Mouse (Mus musculus) Muller cell, postnatal 12 days (primary cell): ENCODE measurements around the gene Usp21.

ENCODE experiments used
- DNase-seq: peaks from one replicate; pipeline ENCODE4 v3.0.0-alpha.2; 2015; ENCODE audit errors: inconsistent ontology term

Gene Usp21

DNA sequence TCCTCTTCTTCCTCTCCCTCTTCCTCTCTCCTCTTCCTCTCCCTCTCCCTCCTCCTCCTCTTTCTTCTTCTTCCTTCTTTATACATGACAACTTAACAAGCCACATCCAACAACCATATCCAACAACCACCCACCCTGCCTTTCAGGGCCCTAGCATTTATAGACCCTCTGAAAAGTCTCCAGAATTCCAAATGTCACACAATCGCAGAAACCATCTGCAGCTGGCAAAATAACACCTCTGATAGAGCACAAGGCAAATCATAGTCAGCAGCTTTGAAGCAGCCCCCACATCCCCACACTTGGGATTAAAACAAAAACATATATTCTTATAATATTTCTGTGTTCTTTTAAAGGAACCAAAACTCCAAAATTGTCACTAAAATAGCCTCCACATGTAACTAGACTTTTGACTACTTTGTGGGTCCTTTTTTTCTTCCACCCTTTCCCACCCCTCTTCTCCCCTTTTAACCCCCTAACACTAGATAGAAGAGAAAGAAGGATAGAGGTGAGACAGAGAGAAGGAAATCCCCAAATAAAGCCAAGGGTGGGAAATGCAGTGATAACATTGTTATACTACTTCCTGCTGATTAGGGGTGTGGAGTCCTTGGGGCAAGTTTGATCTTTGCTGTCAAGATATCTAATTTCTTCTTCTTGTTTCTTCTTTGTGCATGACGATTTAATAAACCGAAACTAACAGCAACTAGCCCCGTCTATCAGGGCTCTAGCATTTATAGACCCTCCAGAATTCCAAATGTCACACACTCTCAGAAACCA, 21.6 kb downstream of the Usp21 start:
- no peak for DNase-seq

DNA sequence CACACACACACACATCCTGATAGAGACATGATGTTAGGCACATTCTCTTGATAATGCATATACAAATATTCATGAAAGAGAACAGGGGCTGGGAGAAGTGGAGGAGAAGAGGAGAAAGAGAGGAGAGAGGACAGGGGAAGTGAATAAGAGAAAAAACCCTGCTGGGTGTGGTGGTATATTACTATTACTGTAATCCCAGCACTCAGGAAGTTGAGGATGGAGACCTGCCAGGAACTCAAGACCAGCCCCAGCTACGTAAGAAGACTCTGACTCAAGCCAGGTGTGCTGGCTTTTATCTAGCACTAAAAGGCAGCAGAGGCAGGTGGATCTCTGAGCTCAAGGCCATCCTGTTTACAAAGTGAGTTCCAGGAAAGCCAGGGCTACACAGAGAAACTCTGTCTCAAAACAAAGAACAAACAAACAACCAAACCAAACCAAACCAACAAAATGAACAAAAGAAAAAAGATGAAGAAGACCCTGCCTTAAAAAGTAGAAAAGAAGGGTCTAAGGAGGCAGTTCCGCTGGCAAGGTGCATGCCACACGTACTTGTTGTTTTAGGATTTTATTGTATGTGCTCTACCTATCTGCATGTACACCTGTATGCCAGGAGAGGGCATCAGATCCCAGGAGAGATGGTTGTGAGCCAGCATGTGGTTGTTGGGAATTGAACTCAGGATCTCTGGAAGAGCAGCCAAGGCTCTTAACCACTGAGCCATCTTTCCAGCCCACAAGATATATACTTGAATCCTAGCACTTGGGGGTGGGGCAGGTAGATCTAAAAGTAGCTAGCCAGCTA, 23.9 kb downstream of the Usp21 start:
- DNase-seq, result no peak

DNA sequence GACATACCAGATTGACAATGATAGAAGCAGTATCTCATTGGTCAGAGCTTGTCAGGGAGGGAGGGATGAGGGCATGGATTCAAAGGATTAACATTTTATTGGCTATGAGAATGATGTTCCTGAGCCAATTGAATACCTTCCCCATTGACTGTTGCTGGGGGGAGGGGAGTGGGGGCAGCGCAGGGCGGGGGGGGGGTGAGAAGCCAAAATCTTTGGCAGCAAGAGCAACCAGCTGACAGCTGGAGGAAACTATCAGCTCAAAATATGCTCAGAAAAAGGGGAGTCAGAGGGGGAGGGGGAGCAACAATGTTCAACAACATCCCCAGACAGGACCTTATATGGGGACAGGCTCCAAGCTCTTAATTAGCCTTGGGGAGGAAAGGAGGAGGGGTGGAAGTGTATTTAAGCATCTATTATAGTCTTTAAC, 24.6 kb downstream of the Usp21 start:
- peak; percentile 93 for DNase-seq

GRCm38 (mm10) chr1:171262594-171263130, 25.1 kb downstream of the Usp21 start:
- peak; percentile 93 for DNase-seq

GRCm38 (mm10) chr1:171260316-171260715, 27.5 kb downstream of the Usp21 start:
- DNase-seq, result no peak

- DNase-seq, result no peak
Measured at GRCm38 (mm10) chr1:171258921-171259320, 28.9 kb downstream of the Usp21 start.

- no peak for DNase-seq
Measured at GRCm38 (mm10) chr1:171257781-171258180, 30.0 kb downstream of the Usp21 start.

- no peak for DNase-seq
Measured at GRCm38 (mm10) chr1:171256937-171257548, 30.7 kb downstream of the Usp21 start.

DNA sequence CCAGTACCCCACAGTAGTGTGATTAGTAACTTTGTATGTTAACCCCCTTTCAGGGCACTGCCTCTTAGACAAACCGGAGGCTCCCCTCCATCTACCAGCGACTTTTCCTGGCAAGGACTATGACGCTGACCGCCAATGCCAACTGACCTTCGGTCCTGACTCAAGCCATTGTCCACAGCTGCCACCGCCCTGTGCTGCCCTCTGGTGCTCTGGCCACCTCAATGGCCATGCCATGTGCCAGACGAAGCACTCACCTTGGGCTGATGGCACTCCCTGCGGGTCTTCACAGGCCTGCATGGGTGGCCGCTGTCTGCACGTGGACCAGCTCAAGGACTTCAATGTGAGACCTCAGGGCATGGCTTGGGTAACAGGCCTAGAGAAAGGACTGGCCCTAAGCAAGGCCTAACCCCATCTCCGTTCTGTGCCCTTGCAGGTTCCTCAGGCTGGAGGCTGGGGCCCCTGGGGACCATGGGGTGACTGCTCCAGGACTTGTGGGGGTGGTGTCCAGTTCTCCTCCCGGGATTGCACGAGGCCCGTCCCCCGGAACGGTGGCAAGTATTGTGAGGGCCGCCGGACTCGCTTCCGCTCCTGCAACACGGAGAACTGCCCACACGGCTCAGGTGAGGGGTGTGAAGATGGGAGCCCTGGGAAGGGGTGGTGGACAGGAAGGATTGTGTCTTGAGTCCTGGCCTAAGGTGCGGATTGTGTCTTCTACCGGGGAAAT, 31.5 kb downstream of the Usp21 start:
- no peak for DNase-seq

- DNase-seq, result no peak
Measured at GRCm38 (mm10) chr1:171252415-171252814, 35.4 kb downstream of the Usp21 start.

DNA sequence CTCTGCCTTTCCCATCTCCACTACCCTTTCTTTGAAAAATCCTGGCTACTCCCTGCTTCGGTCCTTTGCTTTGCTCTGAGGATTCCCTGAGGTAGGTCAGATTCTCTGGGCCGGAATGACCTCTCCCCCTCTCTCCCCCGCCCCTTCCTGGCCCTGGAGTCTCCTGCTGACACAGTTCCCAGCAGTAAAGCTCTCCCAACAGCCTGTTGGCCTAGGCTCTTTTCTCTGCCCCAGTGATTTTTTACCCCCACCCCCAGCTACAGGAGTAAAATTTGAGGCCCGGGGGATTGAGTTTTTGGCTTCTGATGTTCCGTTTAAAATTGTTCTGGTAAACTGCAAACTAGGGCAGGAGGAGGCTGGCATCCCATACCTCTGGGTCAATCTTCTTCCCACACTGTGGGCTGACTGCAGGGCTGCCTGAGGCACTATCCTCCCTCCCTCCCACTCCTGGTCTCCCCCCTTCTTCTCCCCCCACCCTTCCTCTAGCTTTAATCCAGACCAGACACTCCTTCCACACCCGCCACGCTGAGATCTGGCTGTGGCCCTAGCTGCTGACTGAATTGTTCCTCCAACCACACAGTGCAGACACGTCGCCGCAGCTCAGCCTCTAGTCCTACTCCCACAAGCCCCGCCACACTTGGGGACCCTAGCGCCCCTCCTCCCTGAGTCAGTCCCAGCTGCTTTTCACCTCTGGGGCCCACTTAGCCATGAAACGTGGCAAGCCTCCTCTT, 36.0 kb downstream of the Usp21 start:
- DNase-seq, result peak; percentile 84

- no peak for DNase-seq
Measured at GRCm38 (mm10) chr1:171250680-171251593, 36.9 kb downstream of the Usp21 start, which contains the start of gene Ndufs2. Gene Ndufs2, minus strand, starts transcription at chr1:171251388.

DNA sequence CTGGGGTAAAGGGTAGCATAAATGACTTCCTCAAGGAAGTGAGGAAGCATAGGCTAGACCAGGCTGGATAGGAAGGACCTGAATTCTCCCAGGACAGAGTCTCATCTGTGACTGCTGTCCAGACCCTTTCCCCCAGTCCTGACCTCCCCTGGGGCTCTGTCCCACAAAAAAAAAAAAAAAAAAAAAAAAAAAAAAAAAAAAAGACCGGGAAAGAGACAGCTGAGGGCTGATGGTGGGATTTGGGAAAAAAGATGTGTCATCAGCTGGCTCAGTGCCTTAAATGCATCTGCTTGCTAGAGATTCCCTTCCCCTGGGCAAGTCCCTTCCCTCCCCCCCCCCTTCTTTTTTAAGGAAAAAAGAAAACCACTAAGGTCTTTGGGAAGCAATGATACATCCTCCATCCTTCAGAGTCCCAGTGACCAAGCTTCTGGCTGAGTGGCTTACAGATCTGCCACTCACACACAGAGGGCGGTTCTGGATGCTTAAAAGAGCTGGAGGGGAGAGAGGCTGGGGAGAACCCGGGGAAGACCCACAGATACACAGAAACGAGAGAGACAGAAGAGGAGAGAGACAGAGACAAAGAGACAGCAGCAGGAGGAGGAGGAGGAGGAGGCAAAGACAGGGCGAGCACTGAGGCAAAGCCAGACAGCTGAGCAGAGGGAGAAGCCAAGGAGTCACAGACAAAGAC, 37.7 kb downstream of the Usp21 start, which contains the start of gene Adamts4:
Adamts4 (plus strand) TSS at position 509 of the 688 bp plus-strand sequence.
- DNase-seq, result peak; percentile 85

DNA sequence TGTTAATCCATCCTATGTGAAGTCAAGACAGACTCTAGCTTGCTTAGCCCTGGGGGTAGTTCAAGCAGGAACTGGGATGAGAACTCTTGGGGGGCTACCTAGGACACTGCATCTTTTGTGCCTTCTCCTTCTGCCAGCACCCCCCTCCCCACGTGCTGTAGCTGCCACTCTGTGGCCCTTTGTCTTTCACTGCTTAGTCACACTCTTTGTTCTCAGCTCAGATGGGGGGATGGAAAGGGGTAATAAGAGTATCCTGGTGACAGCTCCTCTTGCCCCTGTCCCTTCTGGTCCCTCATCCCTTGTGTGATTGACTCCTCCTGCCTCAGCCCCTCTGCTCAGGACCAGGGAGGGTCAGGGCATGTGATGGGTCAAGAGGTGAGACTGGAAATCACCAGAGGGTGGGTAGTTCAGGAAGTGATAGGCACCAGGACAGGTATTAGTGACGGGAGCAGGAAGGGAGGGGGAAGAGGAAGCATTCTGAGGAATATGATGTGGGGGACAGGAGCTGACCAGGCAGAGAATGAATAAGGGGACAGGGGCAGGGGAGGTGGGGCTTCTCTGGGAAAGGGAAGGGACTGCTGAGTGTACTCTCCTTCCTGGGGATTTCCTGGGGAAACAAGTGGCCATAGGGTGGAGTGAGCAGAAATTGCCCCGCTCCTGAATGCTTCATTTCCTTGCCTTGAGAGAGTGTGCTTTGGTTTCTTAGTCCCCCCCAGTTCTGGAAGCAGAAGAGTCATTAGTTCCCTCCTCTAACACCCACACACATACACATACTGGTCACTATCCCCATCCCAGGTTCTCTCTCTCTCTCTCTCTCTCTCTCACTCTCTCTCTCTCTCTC, 39.2 kb downstream of the Usp21 start:
- peak; percentile 77 for DNase-seq

- no peak for DNase-seq
Measured at GRCm38 (mm10) chr1:171247916-171248315, 39.9 kb downstream of the Usp21 start.

- no peak for DNase-seq
Measured at GRCm38 (mm10) chr1:171247453-171247841, 40.3 kb downstream of the Usp21 start.

DNA sequence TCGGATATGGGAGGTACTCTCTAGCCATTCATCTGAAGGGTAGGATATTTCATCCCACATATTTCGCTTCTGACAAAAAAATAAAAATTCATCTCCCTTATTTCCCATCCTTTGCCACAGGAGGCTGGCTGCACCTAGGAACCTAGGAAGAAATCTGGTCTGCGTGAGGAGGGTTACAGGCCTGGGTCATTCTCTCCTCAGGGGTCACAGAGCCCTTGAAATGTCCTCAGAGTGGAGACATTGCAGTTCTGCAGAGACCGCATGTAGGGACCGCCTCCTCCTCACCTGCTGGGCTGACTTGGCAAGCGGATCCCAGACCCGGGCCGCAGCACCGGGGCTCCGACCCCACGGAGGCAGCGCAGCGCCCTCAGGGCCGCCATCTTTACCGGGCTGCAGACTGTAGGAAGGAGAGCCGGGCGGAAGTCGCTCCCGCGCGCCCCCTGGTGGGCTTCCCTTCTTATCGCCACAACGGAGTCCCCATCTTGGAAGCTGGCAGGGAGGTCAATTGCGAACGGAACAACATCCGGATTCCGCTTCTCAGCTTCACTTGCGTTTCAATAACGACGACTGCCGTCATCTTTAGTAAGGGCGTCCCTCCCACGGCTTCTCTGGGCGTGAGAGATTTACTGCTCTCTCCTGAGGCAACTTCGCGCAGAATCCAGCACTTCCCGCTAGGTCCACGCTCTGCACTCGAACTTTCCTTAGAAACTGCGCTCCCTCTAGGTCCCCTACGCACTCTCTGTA, 40.9 kb downstream of the Usp21 start:
- peak; percentile 98 for DNase-seq
